Mouse (Mus musculus) G1E (cell line): ENCODE results near the gene Ptprm.

Experiments
- CTCF ChIP-seq: IDR thresholded peaks from 2 replicates; pipeline ENCODE4 v1.5.1; 2012; ENCODE audit warnings: low read depth, low read length, inconsistent platforms, mixed read lengths
- GATA1 ChIP-seq: IDR thresholded peaks from 2 replicates; pipeline ENCODE4 v1.6.1; 2012; ENCODE audit warnings: borderline replicate concordance, low read length, inconsistent platforms, mixed read lengths
- GATA2 ChIP-seq: IDR thresholded peaks from 2 replicates; pipeline ENCODE4 v1.6.1; 2012; ENCODE audit warnings: low read depth, low read length, inconsistent platforms, borderline replicate concordance
- POLR2AphosphoS5 ChIP-seq: IDR thresholded peaks from 2 replicates; pipeline ENCODE4 v1.6.1; 2012; ENCODE audit warnings: low read depth, low read length, inconsistent platforms; ENCODE audit not compliant: insufficient replicate concordance
- TAL1 ChIP-seq: conservative IDR thresholded peaks from 2 replicates; pipeline ENCODE4 v1.6.1; 2012; ENCODE audit warnings: low read depth, low read length, inconsistent platforms, mixed read lengths

DNA sequence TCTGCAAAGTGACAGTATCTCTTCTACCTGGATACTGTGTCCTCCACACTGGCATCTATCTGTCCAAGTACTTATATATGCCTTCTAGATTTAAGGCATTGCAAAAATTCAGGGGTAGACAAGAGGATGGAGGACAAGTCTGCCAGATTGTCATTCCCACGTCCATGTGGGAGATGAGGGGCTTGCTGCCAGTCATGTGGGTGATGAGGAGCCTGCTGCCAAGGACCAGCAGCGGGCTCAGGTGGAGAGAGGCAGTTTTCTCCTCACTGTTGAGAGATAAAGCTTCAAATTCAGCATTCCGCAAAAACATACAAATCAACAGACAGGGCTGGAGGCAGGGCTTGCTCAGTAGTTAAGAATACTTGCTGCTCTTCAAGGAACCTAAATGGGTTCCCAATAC lies 66.8 kb downstream of the Ptprm start:
- no peak for TF ChIP-seq CTCF
- TF ChIP-seq TAL1, result no peak
- TF ChIP-seq POLR2AphosphoS5, result no peak
- no peak for TF ChIP-seq GATA1
- TF ChIP-seq GATA2, result no peak
